Mouse (Mus musculus) urinary bladder, postnatal 36 days (tissue): Measurements from ENCODE around the gene Tprn.

Experiments
- DNase-seq, 2 experiments: peaks; one replicate each; pipeline ENCODE4 v3.0.0; 2022; ENCODE audit warnings: low spot score in 2 of 2, mixed read lengths in 1 of 2

The Tprn gene

GRCm38 (mm10) chr2:25265897-25266656 is 3.7 kb downstream of the Tprn start:
- peak in 1 of 2 experiments; percentile 62 for DNase-seq

GRCm38 (mm10) chr2:25266720-25267119 is 4.3 kb downstream of the Tprn start:
- DNase-seq: peak in 1 of 2 experiments; percentile 66

GRCm38 (mm10) chr2:25267241-25267640 is 4.8 kb downstream of the Tprn start:
- DNase-seq: no peak

- no peak for DNase-seq
These were observed 5.4 kb downstream of the Tprn start for GRCm38 (mm10) chr2:25267746-25268309.

GRCm38 (mm10) chr2:25271827-25272511 is 9.6 kb downstream of the Tprn start, which contains the start of the genes Ssna1 and Anapc2:
TSS of gene Ssna1 (minus strand) at chr2:25272438.
TSS of gene Anapc2 (plus strand) at chr2:25272478.
- DNase-seq: peak; percentile 98

- no peak for DNase-seq
These were observed 10.1 kb downstream of the Tprn start for GRCm38 (mm10) chr2:25272515-25272914.

- no peak for DNase-seq
These were observed 10.6 kb downstream of the Tprn start for GRCm38 (mm10) chr2:25273010-25273409.

- DNase-seq: peak; percentile 79
These were observed 16.8 kb downstream of the Tprn start for GRCm38 (mm10) chr2:25278928-25279882.

- no peak for DNase-seq
These were observed 23.1 kb downstream of the Tprn start for GRCm38 (mm10) chr2:25285551-25285950.

- no peak for DNase-seq
These were observed 23.9 kb downstream of the Tprn start for GRCm38 (mm10) chr2:25286314-25286713.

GRCm38 (mm10) chr2:25286837-25287636 is 24.6 kb downstream of the Tprn start:
- peak; percentile 67 to 76 for DNase-seq

- no peak for DNase-seq
These were observed 25.7 kb downstream of the Tprn start, which contains the start of gene Tmem210 for GRCm38 (mm10) chr2:25287927-25288649. TSS of gene Tmem210 (plus strand) at chr2:25288145.

- DNase-seq: no peak
These were observed 26.4 kb downstream of the Tprn start for GRCm38 (mm10) chr2:25288734-25289345.

GRCm38 (mm10) chr2:25289651-25290050 is 27.2 kb downstream of the Tprn start, which contains the start of gene Lrrc26:
TSS of gene Lrrc26 (plus strand) at chr2:25289915.
- DNase-seq: peak; percentile 47 to 51

- peak in 1 of 2 experiments; percentile 22 for DNase-seq
These were observed 27.8 kb downstream of the Tprn start for GRCm38 (mm10) chr2:25290101-25290815.

- no peak for DNase-seq
These were observed 28.4 kb downstream of the Tprn start for GRCm38 (mm10) chr2:25290816-25291130.

- peak in 1 of 2 experiments; percentile 21 for DNase-seq
These were observed 29.0 kb downstream of the Tprn start for GRCm38 (mm10) chr2:25291184-25292053.

- DNase-seq: no peak
These were observed 29.7 kb downstream of the Tprn start for GRCm38 (mm10) chr2:25292054-25292544.
